Mouse (Mus musculus): ENCODE data around the gene Mst1r.

The Mst1r gene

DNA sequence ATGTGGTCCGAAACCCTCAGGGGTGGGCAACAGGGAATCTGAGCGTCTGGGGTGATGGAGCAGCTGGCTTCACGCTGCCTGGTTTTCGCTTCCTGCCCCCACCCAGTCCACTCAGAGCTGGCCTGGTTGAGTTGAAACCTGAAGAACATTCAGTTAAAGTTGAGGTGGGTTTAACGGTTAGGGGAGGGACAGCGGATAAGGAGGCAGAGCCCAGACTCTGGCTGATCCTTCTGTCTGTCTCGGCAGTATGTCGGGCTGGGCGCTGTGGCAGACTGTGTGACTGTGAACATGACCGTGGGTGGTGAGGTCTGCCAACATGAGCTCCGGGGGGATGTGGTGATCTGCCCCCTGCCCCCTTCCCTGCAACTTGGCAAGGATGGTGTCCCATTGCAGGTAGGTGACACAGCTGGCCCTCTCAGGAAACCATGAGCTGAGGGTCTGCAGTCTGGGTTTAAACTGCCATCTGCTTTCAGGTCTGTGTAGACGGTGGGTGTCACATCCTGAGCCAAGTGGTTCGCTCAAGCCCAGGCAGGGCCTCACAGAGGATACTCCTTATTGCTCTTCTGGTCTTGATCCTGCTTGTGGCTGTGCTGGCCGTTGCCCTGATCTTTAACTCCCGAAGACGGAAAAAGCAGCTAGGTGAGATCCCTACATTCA lies 8.2 kb downstream of the Mst1r start:
- no peak for DNase-seq (ENCODE audit: low spot score in 2 of 2)

DNA sequence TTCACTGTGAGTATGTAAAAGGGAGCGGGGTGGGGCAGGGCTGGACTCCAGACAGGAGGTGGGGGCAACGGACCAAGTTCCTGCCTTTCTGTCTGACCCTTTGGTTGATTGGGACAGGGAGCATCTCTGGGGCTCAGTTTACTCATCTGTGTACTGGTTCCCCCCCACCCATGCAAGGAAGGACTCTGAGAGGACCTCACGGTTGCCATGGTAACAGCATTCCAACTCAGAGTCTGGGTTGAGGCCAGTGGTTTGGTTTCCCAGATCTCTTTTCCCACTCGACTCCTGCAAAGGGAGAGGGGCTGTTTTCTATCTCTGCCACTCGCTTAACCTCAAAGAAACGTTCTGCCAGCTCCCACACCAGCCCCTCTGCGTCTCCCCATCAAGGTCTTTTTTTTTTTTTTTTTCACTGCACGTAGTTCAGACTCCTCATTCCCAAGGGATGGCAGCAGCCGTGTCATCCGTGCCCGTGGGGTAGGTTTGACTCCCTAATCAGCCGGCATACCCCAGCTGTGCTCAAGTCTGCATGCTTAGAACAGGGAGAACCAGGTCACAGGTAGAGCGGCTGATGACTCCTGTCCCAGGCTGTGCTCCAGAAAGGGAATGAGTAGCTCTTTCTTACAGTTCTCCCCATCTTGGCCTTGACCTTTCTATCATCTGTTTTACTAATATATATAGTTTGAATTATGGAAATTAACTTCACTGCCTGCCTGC lies 11.4 kb downstream of the Mst1r start:
- no peak for DNase-seq (ENCODE audit: low spot score in 2 of 2)

DNA sequence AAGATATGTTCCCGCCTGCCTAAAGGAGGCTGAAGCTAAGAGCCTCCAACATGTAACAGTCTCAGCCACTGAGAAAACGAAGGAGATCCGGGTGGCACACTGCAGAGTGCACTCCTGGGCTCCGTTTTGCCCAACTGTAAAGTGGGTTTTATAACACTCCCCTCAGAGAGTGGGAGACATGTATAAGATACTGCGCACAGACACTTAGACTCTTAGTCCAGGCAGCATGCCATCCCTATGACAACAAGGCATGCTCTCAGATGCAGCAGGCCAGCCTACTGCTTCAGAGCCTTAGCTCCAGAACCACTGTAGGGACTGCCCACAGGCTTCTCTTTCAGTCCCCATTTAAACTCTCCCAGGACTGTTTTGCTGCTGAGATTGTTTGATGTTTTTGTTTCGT lies 12.2 kb downstream of the Mst1r start:
- DNase-seq (ENCODE audit: low spot score in 2 of 2): no peak

DNA sequence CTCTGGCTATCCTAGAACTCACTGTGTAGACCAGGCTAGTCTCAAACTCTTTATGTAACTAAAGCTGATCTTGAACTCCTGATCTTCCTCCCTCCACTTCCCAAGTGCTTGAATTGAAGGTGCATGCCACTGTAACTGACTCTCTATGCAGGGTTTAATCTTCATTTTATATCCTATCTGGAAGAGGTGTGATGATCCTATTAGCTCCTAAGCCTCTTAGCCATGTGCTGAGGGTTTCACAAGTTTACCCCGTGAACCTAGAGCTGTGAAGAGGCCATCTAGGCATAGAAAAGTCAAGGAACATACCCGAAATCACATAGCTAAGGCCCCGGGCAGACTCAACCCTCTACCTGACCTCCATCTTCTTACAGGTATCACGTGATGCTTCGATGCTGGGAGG lies 12.8 kb downstream of the Mst1r start:
- DNase-seq (ENCODE audit: low spot score in 2 of 2): no peak

DNA sequence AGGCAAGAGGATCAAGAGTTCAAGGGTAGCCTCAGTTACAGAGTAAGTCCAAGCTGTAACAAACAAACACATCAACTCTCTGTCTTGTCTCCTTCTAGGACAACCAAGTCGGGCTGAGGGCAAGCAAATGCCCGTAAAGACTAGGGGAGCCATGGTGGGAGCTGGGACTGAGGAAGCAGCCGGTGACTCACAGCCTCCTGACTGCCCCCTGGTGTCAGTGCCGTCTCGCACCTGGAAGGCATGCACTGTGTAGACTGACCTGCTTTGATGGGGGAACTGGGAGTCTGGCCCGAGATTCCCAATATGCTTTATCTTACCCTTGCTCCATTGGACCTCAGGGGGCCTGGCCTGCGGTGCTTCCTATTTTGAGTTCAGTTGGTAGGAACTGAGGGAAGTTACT lies 16.3 kb downstream of the Mst1r start:
- DNase-seq (ENCODE audit: low spot score in 2 of 2): no peak

DNA sequence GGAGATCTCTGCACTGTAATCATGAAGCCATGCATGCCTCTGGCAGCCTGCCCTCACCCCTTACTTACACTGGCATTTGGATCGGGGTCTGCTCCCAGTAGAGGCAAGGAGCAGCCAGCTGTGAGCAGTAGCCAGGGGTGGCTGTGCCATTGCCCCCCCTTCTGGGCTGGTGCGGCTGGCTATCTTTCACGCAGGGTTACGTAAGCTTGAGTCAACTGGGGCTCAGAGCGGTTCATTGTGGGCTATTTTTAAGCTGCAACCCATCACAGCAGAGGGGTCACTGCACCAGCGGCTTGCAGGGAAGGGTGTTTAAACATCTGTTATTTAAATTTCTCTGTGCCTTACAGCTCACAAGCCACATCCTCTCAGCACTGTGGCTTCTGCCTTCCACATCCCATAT lies 17.3 kb downstream of the Mst1r start:
- DNase-seq (ENCODE audit: low spot score in 2 of 2): no peak

DNA sequence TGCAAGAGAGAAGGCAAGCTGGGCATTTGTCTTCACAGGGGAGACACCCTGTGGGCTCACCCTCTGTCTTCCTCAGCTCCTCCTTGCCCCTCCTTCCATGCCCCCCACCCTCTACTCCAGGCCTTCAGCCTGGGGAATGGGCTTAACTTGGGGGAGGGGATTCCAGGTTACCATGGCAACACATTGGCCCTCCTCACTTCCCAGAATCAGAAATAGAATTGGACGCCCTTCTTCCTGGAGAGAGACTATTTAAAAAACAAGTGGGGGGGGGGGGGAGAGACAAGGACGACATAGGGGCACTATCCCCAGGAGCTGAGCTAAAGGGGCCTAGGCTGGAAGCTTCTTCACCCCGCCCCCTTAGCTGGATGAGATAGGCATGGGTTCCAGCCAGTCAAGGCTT lies 18.6 kb downstream of the Mst1r start:
- no peak for DNase-seq (ENCODE audit: low spot score in 2 of 2)

DNA sequence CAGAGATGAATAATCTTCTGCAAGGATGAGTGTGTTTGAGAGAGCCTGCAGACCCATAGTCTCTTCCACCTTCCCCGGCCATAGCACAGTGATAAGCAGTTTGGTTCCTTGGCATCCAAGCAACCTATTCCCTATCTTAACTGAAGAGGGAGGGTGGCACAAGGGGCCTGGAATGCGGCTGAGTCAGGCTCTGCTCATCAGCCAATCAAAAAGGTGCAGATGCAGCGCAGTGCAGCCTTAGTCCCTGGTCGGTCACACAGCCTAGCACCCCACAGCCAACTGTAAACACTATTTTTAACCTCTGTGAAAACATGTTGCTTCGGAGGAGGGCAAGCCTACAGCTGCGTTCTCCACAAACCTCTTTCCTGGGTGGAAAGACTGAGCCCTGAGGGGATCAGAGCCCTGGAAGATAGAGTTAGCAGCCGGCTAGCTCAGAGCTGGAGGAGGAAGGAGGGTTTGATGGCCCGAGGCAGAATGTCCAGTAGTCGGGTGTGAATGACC lies 20.3 kb downstream of the Mst1r start:
- no peak for DNase-seq (ENCODE audit: low spot score in 2 of 2)

DNA sequence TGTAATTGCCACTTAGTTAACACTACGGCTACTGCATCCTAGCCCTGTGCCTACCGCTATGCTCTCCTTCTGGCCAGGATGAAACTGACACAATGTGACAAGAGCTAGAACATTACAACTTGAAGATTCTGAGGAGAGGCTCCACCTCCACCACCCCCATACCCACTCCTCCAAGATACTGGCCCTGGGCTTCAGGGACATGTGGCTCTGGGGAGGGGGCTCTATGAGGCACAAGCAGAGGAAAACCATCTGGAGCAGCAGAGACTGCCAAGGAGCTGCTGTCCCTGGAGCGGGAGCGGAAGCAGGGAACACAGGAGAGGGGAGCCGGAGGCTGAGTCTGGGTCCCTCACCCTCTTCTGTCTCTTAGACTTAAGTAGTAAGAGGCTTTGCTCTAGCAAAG lies 21.1 kb downstream of the Mst1r start:
- DNase-seq (ENCODE audit: low spot score in 2 of 2): no peak

DNA sequence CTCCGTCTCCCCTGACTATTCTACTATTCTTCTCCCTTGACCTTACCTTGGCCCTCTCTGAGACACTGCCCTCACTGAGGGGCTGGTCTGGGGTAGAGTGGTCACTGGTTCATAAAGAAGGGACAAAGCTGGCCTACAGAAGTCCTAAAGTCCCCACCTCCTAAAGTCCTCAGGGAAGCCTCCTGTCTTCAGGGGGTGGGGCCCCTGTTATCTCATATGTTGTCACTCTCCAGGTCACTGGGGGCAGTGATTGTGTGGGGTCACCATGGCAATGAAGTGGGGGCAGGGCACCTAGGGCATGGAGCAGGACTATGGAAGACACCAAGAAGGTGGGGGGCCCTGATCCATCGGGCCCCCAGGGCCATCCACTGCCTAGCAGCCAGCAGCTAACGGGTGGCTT lies 21.5 kb downstream of the Mst1r start, which contains the start of gene Actl11:
Gene Actl11, plus strand, starts transcription at position 301 of the 400 bp plus-strand sequence.
- no peak for DNase-seq (ENCODE audit: low spot score in 2 of 2)

DNA sequence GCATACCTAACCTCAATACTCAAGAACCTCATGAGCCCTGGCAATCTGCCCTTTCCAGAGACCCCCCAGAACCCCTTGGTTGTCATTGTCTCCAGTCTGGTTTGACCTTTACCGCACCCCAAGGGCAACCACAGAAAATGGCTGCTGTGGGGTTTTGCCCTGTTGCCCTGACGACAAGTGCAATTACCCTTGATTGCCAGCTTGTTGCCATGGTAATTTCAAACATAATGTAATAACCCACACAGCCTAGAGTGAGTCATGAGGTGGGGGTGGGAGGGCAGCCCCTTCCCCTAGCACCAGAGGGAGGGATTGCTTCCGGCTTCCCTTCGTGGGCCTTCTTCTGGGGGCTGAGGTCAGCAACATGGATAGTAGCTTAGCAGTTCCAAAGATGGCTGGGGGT lies 25.5 kb downstream of the Mst1r start:
- DNase-seq (ENCODE audit: low spot score in 2 of 2): no peak

DNA sequence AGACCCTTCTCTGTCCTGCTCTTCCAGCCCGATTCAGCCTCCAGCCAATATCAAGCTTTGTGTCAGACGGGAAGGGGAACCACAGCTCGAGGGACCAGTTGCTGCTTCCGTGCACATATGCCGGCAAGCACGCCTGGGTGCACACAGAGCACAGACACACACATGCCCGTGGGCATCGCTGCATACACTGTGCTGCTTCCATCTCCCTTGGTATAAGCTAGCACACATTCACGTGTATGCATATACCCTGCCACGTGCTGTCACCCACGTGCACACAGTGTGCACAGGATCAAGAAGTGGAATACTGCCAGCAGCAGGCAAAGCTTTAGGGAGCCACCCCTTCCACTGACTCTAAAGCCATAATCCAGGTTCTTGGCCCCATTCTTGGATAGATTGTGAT lies 27.5 kb downstream of the Mst1r start:
- DNase-seq (ENCODE audit: low spot score in 2 of 2): peak; percentile 45 to 55

DNA sequence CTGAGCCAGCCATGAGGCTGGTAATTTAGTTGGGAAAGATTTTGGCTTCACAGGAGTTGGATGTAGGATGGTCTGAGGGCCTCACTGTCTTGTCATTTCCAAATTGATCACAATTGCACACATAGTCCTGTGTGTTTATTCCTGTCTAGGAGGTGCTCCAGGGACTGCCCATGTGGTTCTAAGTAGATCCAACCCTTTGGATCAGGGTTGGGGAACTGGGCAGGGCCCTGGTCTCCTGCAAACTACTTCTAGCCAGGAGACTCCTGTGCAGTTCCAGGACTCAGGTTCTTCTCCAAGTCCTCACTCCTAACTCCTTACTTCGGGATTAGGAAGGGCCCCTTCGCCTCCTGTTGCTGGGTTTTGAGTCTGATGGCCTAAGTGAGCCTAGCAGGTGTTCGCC lies 28.7 kb downstream of the Mst1r start, which contains the start of gene Camkv:
Gene Camkv, plus strand, starts transcription at position 301 of the 400 bp plus-strand sequence.
- DNase-seq (ENCODE audit: low spot score in 2 of 2): no peak

DNA sequence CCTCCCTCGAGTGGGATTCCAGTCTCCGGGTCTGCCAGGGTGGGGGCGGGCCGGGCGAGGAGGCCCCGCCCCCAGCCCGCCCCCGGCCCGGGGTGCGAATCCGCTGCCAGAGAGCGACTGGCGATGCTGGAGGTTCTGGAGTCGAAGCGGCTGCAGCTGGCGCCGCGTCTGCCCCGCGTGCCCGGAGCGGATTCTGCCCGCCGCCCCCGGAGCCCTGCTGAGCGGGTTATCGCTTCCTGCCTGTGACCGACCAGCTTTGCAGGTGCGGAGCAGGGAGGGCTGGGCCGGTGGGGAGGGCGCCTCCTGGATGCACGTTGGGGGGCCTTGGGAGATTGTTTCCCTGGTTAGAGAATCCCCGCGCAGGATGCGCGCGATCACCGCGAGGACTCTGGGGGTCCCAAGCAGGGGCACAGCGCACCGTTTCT lies 29.1 kb downstream of the Mst1r start:
- peak; percentile 46 to 59 for DNase-seq (ENCODE audit: low spot score in 2 of 2)

DNA sequence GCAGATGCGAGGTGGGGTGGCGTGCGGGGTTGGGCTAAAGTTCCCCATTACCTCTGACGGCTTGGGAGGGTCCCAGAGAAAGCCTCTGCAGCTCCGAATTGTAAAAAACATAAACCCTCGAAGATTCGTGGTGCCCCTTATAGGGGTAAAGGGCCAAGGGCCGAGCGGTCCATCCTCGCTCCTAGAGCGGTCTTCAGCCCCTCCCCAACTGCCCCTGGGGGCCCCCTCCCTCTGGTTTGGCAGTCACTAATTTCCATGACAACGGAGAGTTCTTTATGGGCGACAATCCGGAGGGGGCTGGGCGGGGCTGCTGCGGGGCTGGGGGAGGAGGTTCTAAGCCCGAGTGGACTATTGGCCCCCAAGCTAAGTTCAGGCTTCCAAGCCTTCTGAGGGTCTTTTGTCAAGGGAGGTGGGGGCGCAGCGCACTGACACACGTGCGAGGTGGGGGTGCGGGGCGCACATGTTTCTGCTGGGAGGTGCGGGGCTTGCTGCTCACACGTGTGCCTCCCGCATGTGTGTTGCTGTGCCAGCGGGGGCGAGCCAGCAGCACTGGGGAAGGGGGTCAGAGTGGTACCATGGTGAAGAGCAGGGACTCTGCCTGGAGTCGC lies 29.6 kb downstream of the Mst1r start:
- DNase-seq (ENCODE audit: low spot score in 2 of 2): peak; percentile 50 to 65

DNA sequence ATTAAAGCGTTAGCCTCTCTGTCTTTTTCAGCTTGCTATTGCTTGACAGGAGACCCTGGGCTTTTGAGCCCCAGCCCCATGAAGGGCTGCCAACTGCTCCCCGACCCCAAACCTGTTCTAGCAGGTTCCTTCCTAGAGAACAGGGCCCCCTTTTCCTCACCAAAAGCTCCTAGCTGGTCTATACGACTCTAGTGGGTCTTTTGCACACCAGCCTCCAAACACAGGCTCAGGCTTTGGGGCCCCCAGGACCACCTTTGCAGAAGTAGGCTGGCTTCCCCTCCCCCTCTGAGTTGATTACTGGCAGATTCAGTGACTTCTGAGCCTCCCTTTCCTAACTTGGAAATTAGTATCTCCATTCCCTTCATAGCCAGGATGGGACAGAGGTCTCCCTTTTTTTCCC lies 30.2 kb downstream of the Mst1r start:
- DNase-seq (ENCODE audit: low spot score in 2 of 2): no peak

DNA sequence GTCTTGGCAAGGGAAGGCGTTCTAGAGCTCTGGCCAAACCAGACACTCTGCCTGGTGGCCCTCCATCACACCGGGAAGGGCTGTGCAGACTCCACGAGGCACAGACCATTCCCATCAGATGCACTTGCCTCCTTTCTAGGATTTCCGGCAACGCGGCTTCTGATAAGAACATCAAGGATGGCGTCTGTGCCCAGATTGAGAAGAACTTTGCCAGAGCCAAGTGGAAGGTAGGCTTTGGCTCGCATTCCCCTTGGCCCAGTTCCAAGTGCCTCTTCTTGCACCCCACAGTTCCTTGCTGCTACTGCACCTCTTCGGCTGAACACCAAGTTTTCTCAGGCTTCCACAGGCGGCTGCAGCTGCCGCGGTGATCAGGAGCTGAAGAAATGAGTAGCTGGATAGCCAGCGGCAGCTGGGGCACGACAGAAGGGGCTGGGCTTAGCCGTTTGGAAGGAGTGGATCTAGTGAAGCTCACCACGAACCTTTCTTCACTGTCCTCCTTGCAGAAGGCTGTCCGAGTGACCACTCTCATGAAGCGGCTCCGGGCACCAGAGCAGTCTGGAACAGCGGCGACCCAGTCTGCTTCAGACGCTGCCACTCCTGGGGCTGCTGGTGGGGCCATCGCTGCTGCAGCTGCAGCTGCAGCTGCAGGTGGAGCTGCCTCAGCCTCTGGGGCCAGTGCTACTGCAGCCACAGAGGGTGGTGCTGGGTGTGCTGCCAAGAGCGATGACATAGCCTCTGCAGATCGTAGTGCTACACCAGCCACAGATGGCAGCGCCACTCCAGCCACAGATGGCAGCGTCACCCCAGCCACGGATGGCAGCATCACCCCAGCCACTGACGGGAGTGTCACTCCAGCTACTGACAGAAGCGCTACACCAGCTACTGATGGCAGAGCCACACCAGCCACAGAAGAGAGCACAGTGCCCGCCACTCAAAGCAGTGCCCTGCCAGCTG lies 40.8 kb downstream of the Mst1r start:
- DNase-seq (ENCODE audit: low spot score in 2 of 2): peak in 1 of 2 experiments; percentile 34

DNA sequence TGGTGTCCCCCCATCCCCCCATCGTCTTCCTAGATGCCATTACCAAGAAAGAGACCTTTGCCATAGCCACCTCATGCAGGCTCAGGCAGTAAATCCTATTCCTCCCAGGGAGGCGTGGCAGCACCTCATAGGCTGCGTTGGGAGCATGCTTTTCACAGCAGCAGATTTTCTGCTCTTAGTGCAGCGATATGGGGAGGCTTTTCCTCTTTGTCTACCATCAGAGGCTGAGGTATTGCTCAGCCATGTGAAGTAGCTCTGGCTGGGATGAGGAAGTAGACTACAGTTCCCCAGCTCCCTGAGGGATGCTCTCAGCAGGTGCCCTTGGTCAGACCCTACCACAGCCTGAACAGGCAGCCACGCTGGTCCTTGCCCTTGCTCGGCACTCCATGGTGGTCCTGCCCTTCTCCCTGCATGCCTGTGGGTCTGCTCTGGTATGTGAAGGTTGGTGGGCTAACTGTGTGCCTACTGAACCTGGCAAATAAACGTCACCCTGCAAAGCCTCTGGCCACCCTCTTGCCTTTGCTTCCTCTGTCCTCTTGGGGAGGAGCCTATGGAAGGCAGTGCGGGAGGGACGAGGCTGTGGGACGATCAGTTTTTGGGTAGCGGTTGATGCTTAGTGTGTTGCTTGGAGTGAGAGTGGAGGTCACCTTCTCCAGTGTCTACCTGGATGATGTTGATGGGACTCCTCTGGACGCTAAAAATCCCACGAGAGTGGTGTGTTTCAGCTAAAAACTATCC lies 42.7 kb downstream of the Mst1r start:
- DNase-seq (ENCODE audit: low spot score in 2 of 2): no peak

DNA sequence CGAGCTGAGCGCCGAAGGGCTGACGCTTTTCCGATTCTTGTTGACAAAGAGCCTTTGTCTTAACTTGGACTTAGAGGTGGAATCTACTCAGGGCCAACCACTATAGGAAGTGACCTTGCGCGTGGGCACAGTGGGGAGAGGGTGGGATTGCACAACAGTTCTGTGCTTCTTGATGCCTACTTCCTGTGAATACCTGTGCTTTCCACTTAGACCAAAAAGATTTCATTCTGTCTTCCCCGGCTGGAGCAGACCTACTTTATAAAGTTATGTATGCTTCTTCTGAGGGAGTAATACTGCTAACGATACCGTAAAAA lies 43.2 kb downstream of the Mst1r start, which contains the start of gene Traip:
Gene Traip, plus strand, starts transcription at position 215 of the 314 bp plus-strand sequence.
- no peak for DNase-seq (ENCODE audit: low spot score in 2 of 2)

DNA sequence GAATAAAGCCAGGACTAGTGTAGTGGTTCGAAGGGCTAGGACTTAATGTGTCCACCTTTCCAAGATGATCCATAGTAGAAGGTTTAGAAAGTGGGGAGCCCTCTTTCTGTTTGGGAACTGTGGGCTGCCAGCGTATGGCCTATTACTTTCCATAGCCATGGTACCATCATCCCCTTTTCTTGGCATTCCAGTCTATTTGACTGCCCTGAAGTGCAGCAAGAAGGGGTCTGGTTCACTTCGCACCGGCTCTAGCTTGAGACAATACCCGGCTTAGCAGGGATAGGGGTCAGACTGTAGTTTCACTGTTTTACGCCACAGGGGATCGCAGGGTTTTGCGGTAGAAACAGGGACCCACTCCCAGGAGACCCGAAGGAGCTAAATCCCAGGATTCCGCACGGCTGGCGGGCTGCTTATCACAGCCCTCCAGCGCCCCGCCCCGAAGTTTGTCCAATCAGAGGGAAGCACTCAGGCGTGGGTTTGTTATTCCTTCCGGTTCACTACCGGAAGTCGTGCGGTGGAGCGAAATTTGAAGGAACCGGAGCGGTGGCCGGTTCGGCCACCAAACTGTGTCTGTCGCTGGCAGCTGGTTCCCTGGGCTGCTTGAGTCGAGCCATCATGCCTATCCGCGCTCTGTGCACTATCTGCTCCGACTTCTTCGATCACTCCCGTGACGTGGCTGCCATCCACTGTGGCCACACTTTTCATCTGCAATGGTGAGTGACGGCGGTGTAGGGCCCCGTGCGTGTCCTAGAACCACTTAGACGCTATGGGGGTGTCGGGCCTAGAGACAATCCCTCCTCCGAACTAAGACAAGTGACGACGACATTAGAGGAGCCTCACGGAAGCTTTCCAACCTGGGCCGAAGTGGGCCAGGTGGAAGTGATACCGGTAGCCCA lies 44.0 kb downstream of the Mst1r start:
- DNase-seq (ENCODE audit: low spot score in 2 of 2): peak; percentile 84 to 87

All from right cerebral cortex, postnatal 36 days (tissue).